Comparison of ENCODE assay signal across 35 mouse cellular contexts in the genomic region with DNA sequence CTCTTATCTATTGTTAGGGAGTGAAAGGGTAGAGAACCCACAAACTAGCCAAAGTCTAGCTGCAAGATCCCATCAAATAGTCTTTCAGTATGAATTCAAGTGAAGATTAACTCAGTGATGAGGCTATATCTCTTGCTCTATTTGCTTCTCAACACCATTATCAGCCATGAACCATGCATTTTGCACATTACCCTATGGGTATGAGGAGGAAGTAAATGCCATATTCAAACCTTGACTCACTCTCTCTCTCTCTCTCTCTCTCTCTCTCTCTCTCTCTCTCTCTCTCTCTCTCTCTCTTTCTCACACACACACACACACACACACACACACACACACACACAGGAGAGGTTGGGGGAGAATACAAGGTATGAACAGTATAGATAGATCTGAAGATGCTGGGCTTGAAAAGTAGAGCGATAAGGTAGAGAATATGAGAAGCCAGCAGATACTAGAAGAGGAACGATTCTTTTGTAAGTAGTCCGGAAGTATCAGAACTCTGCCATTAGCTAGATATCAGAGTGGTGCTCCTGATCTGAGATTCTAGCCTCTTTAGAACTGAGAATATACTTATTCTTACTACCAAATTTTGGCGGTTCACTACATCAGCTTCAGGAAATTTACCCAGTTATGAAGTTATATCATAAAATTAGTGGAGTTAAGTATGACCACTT.
"Had no signal": no experiment of that assay in that cellular context is flagged by ENCODE, and none has a peak within 500 bp of the region (broad histone marks: within the 10 kb centered on the region; RNA-seq: fewer than 3 reads in every experiment).

No protein-coding gene starts in this region.

- H3K4me2 ChIP-seq: heart, embryonic 11.5 days; heart, embryonic 12.5 days; heart, embryonic 13.5 days; heart, embryonic 15.5 days; hindbrain, embryonic 12.5 days; hindbrain, embryonic 13.5 days; hindbrain, embryonic 14.5 days; hindbrain, embryonic 15.5 days; intestine, embryonic 15.5 days; kidney, embryonic 15.5 days had no signal

- H3K9me3 ChIP-seq: heart, embryonic 12.5 days; heart, embryonic 13.5 days; heart, embryonic 15.5 days; hindbrain, embryonic 10.5 days; hindbrain, embryonic 12.5 days; hindbrain, embryonic 13.5 days; hindbrain, embryonic 15.5 days; intestine, embryonic 15.5 days; kidney, embryonic 15.5 days had no signal

- H3K27me3 ChIP-seq: heart, embryonic 12.5 days; heart, embryonic 13.5 days; heart, embryonic 15.5 days; hindbrain, embryonic 12.5 days; hindbrain, embryonic 13.5 days; hindbrain, embryonic 15.5 days; intestine, embryonic 15.5 days; kidney, embryonic 15.5 days had no signal

- H3K4me3 ChIP-seq: heart, embryonic 12.5 days; heart, embryonic 13.5 days; heart, embryonic 15.5 days; hindbrain, embryonic 10.5 days; hindbrain, embryonic 12.5 days; hindbrain, embryonic 13.5 days; hindbrain, embryonic 15.5 days; intestine, embryonic 15.5 days; kidney, embryonic 15.5 days; layer of hippocampus, adult 2 months; left cerebral cortex, adult 2 months had no signal

- H3K4me1 ChIP-seq: heart, embryonic 12.5 days; heart, embryonic 13.5 days; heart, embryonic 15.5 days; hindbrain, embryonic 10.5 days; hindbrain, embryonic 12.5 days; hindbrain, embryonic 13.5 days; hindbrain, embryonic 15.5 days; intestine, embryonic 15.5 days; kidney, embryonic 15.5 days had no signal

- H3K36me3 ChIP-seq: heart, embryonic 12.5 days; heart, embryonic 13.5 days; heart, embryonic 15.5 days; hindbrain, embryonic 10.5 days; hindbrain, embryonic 12.5 days; hindbrain, embryonic 13.5 days; hindbrain, embryonic 15.5 days; intestine, embryonic 15.5 days; kidney, embryonic 15.5 days had no signal

- ATAC-seq: hindbrain, embryonic 16.5 days; hindbrain, postnatal 0 days; inflammation-experienced regulatory T-cells, adult 6 months; intestine, embryonic 15.5 days; intestine, embryonic 16.5 days; intestine, postnatal 0 days had no signal

- DNase-seq: heart, postnatal 10 days; heart, postnatal 14 days; heart, postnatal 36 days; heart, postnatal 4 days; kidney, adult 11 months; kidney, adult 18-20 months; kidney, adult 2 months; kidney, adult 8-10 months; kidney, adult 9 months; kidney, postnatal 10 days; kidney, postnatal 14 days; kidney, postnatal 25 days; kidney, postnatal 36 days; kidney, postnatal 4 days; layer of hippocampus, adult 9-11 months; layer of hippocampus, postnatal 36 days had no signal

- H3K27ac ChIP-seq: heart, embryonic 13.5 days; heart, embryonic 15.5 days; hindbrain, embryonic 10.5 days; hindbrain, embryonic 12.5 days; hindbrain, embryonic 13.5 days; hindbrain, embryonic 14.5 days; hindbrain, embryonic 15.5 days; hindbrain, postnatal 0 days; intestine, embryonic 15.5 days; kidney, embryonic 15.5 days; kidney, postnatal 0 days; layer of hippocampus, adult 2 months; left cerebral cortex, adult 2 months had no signal

- H3K9ac ChIP-seq: heart, embryonic 12.5 days; heart, embryonic 13.5 days; heart, embryonic 15.5 days; hindbrain, embryonic 12.5 days; hindbrain, embryonic 13.5 days; hindbrain, embryonic 14.5 days; hindbrain, embryonic 15.5 days; intestine, embryonic 15.5 days; kidney, embryonic 15.5 days had no signal
